Mouse (Mus musculus) intestine, embryonic 15.5 days (tissue): ENCODE results near the gene Tmem117. TPM values are rescaled to one million over a fixed set of nuclear protein-coding genes. Genes with fewer than 3 reads are reported as not detected.

Experiments used
- ATAC-seq: fragments of 200-750 bp; cut with Nextera tagmentation; 2 replicates; pipeline ENCODE4 v1.8.0; 2017; ENCODE audit warnings: moderate TSS enrichment, moderate library complexity
- H3K27ac ChIP-seq: fragments of 300-500 bp; sonication (generic); 2 replicates; pipeline ENCODE4 v1.5.1; 2015; ENCODE audit warnings: mild to moderate bottlenecking, inconsistent platforms
- H3K27me3 ChIP-seq: fragments of 300-500 bp; sonication (generic); replicated peaks from 2 replicates; pipeline ENCODE4 v1.6.1; 2015; ENCODE audit warnings: inconsistent platforms
- H3K36me3 ChIP-seq: fragments of 300-500 bp; sonication (generic); 2 replicates; pipeline ENCODE4 v1.6.1; 2015; ENCODE audit warnings: inconsistent platforms
- H3K4me1 ChIP-seq: fragments of 300-500 bp; sonication (generic); replicated peaks from 2 replicates; pipeline ENCODE4 v1.6.1; 2015; ENCODE audit warnings: inconsistent platforms
- H3K4me2 ChIP-seq: fragments of 300-500 bp; sonication (generic); replicated peaks from 2 replicates; pipeline ENCODE4 v1.6.1; 2015; ENCODE audit warnings: mild to moderate bottlenecking, inconsistent platforms
- H3K4me3 ChIP-seq: fragments of 300-500 bp; sonication (generic); replicated peaks from 2 replicates; pipeline ENCODE4 v1.5.1; 2015; ENCODE audit warnings: inconsistent platforms
- H3K9ac ChIP-seq: fragments of 300-500 bp; sonication (generic); 2 replicates; pipeline ENCODE4 v1.6.1; 2015; ENCODE audit warnings: inconsistent platforms
- H3K9me3 ChIP-seq: fragments of 300-500 bp; sonication (generic); 2 replicates; pipeline ENCODE4 v1.6.1; 2016; ENCODE audit warnings: inconsistent platforms
- WGBS: fragments of 180-500 bp; shearing (Covaris S2); methylation state at CpG from one replicate; pipeline ENCODE4 v1.1.7; 2015; 5-methylcytosine and 5-hydroxymethylcytosine counted together
- polyA plus RNA-seq: library from polyadenylated mRNA; unstranded; fragments of >200 nt; fragmentation: Nextera tagmentation; extraction: Ambion mirVana; gene quantifications from 2 replicates; pipeline ENCODE4 v1.2.1, GENCODE M21; 2015

Tmem117 gene
- polyA plus RNA-seq, 1 experiment from 2014 or later, result 2.5 TPM

DNA sequence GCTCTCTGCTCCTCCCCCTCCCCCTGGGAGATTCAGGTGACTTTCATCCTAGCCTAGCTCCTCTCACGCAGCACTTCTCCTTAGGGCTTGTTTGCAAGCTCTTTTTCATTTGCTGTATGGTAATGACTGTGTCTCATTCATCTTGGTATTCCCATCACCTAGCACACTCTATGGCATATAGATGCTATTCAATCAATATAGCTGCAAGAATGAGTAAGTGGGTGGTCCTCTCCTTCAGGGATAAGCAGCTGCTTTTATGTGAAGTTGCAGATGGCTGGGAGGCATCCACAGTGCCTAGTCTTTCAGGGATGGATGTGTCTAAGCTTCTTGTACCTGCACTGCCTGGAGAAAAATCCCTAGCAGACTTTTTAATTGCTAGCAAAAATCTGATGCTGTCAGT is 235.1 kb downstream of the Tmem117 start:
- H3K4me2 ChIP-seq, result no peak overlapping the region
- no peaks in the 10 kb centered on the region for H3K27me3 ChIP-seq
- H3K9ac ChIP-seq, result no peak overlapping the region
- no peaks in the 10 kb centered on the region for H3K4me1 ChIP-seq
- WGBS, result 42% methylated on average over 1 of the region's 1 CpGs
- no peaks in the 10 kb centered on the region for H3K36me3 ChIP-seq
- H3K4me3 ChIP-seq, result no peak overlapping the region
- no peaks in the 10 kb centered on the region for H3K9me3 ChIP-seq
- no peak overlapping the region for H3K27ac ChIP-seq
- no peak for ATAC-seq

DNA sequence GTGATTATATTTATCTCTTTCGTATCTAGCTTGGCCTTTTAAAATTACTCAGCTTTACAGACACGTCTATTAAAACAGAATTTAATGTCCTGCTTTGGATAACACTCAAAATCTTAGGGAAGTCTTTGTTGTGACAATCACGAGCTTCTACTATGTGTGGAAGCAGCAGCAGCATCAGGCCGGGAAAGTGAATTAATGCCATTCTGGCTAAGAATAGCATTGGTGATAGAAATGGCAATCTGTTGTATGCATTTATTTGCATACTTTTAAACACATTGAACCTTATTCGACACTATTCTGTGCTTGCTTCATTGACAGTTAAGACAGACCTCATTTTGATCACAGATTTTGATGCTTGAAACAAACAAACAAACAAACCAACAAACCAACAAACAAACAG is 239.3 kb downstream of the Tmem117 start:
- H3K9ac ChIP-seq, result no peak overlapping the region
- no peaks in the 10 kb centered on the region for H3K4me1 ChIP-seq
- H3K27me3 ChIP-seq, result no peaks in the 10 kb centered on the region
- no peak overlapping the region for H3K4me2 ChIP-seq
- 82% methylated on average over 5 of the region's 5 CpGs for WGBS
- no peak overlapping the region for H3K27ac ChIP-seq
- no peaks in the 10 kb centered on the region for H3K9me3 ChIP-seq
- no peak for ATAC-seq
- H3K36me3 ChIP-seq, result no peaks in the 10 kb centered on the region
- H3K4me3 ChIP-seq, result no peak overlapping the region

DNA sequence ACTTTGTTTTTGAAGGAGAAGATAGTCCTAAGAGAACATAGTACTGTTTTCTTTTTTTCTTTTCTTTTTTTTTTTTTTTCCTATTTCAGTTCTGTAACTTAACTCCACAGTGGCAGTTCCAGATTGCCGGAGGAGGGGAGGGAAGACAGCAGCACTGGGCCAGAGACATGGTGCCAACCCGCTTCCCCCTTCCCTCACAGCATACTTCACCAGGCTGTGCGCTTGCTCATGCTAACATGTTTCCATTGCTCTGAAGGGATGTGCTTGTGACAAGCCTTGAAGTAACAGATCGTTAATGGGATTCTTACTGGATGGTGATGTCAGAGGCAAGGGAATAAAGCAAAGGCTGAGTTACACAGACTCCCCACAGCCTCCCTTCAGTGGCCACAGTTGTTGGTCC is 256.0 kb downstream of the Tmem117 start:
- H3K4me2 ChIP-seq, result no peak overlapping the region
- no peaks in the 10 kb centered on the region for H3K36me3 ChIP-seq
- H3K27me3 ChIP-seq, result no peaks in the 10 kb centered on the region
- H3K9ac ChIP-seq, result no peak overlapping the region
- 76% methylated on average over 4 of the region's 4 CpGs for WGBS
- no peak overlapping the region for H3K4me3 ChIP-seq
- H3K4me1 ChIP-seq, result no peaks in the 10 kb centered on the region
- no peaks in the 10 kb centered on the region for H3K9me3 ChIP-seq
- no peak overlapping the region for H3K27ac ChIP-seq
- ATAC-seq, result no peak

DNA sequence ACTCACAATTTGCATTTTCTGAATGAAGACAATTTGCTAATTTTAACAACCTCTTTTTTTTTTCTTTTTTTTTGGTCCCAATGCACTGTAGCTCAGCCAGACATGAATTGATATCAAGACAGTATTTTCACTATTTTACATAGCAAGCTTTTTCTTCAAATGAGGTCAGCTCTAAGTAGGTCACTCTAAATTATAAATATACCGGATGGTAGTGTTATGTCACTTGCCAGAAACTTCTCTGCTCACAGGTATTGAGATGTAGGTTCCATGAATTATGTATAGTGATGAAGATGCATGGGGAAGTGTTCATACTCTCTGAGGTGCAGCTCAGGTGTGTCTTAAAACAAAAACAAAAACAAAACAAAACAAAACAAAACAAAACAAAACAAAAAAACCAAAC is 264.2 kb downstream of the Tmem117 start:
- WGBS, result 69% methylated on average over 1 of the region's 1 CpGs
- Histone ChIP-seq H3K4me3 (no peak overlapping the region), H3K27me3 (no peaks in the 10 kb centered on the region), H3K4me1 (no peaks in the 10 kb centered on the region), H3K4me2 (no peak overlapping the region), H3K27ac (no peak overlapping the region), H3K9ac (no peak overlapping the region), H3K9me3 (no peaks in the 10 kb centered on the region), H3K36me3 (no peaks in the 10 kb centered on the region)
- no peak for ATAC-seq

DNA sequence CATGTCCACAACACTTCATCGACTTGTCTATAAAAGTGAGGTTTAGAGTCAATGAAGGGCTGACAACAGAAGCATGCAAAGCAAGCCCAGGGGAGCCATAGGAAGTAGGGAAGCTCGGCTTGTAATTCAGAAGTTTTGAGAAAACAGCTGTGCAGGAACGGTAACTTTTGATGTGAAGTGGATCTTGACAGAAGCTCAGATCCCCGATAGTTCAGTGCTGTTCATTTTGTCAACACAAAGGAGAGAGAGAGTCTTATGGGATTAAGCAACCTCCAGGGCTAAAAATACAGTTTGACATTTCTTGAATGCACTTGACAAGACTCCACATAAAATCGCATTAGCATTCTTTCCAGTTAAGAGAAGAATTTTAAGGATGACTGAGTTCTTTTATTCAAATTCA is 265.1 kb downstream of the Tmem117 start:
- no peaks in the 10 kb centered on the region for H3K9me3 ChIP-seq
- no peaks in the 10 kb centered on the region for H3K36me3 ChIP-seq
- H3K27ac ChIP-seq, result no peak overlapping the region
- H3K4me2 ChIP-seq, result no peak overlapping the region
- WGBS, result 58% methylated on average over 5 of the region's 5 CpGs
- no peak overlapping the region for H3K9ac ChIP-seq
- H3K27me3 ChIP-seq, result no peaks in the 10 kb centered on the region
- no peak overlapping the region for H3K4me3 ChIP-seq
- no peak for ATAC-seq
- no peaks in the 10 kb centered on the region for H3K4me1 ChIP-seq

DNA sequence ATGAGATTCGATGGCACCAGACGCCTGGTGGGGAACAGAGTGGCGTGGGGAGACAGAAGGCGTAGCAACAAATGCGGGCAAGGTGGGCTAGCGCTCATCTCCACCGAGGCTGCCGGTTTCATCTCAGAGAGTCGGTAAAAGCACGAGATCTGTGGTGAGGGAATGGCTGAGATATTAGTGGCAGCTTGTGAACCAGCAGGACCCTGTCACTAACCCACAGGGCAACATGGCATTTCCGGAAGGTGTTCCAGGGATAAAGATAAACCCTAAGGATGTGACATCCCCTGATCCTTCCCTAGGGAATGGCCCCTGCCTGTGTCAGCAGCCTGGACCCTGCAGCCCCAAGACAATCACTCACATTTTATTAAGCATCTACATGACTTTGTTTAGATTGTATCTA is 266.6 kb downstream of the Tmem117 start:
- Histone ChIP-seq H3K4me3 (no peak overlapping the region), H3K27me3 (no peaks in the 10 kb centered on the region), H3K36me3 (no peaks in the 10 kb centered on the region), H3K4me1 (no peaks in the 10 kb centered on the region), H3K9me3 (no peaks in the 10 kb centered on the region), H3K4me2 (no peak overlapping the region), H3K27ac (no peak overlapping the region), H3K9ac (no peak overlapping the region)
- WGBS, result 90% methylated on average over 11 of the region's 11 CpGs
- ATAC-seq, result no peak

DNA sequence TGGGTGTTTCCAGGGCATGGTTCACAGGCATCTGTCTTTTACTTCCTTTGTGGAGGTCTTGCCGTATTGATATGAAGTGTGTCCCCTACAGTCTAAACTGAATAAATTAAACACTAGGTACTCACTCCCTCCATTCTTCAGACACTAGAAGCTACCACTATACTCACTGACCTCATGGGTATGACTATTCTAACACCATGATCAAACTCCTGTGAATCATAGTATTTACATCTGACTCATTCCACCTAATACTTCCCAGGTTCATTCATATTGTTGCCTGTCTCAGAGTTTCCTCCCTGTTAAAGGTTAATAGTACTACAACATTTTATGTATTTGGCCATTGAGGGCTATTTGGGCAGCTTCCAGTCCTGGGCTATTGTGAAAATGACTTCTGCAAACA is 274.2 kb downstream of the Tmem117 start:
- ATAC-seq, result no peak
- no peaks in the 10 kb centered on the region for H3K4me1 ChIP-seq
- H3K4me2 ChIP-seq, result no peak overlapping the region
- no peaks in the 10 kb centered on the region for H3K27me3 ChIP-seq
- no peaks in the 10 kb centered on the region for H3K9me3 ChIP-seq
- H3K27ac ChIP-seq, result no peak overlapping the region
- WGBS, result 90% methylated on average over 1 of the region's 1 CpGs
- H3K9ac ChIP-seq, result no peak overlapping the region
- no peaks in the 10 kb centered on the region for H3K36me3 ChIP-seq
- no peak overlapping the region for H3K4me3 ChIP-seq

DNA sequence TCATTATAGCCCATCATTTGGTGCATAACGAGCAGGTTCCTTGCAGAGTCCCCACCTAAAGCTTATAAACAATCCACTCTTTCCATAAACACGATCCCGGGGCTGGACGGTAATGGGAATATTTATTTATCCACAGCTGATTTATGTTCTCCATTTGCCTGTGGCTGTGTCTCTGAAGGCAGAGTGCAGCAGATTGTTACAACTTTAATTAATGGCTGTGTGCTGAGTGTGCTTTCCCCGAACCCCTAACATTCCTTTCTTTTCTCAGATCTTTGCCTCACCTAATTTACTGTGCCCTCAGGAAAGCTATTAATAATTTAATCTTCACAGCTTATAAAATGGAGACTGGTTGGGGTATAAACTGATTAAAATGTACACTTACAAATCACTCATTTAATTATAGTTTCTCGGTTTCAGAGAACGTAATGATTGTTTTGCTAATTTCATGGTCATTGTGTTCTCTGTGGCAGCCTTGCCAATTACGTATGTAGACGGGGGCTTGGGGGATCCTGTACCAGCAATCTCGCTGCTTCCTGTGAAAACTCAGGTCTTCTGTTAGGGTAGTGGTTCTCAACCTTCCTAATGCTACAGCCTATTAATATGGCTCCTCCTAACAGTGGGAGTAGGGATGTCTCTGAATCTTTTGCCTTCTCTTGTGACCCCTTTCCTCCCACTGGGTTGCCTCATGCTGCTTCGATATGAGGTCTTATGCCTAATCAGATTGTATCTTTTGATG is 275.8 kb downstream of the Tmem117 start:
- 43% methylated on average over 11 of the region's 11 CpGs for WGBS
- no peak overlapping the region for H3K27ac ChIP-seq
- H3K36me3 ChIP-seq, result no peaks in the 10 kb centered on the region
- H3K4me3 ChIP-seq, result no peak overlapping the region
- H3K4me1 ChIP-seq, result no peaks in the 10 kb centered on the region
- H3K4me2 ChIP-seq, result no peak overlapping the region
- no peaks in the 10 kb centered on the region for H3K9me3 ChIP-seq
- no peak overlapping the region for H3K9ac ChIP-seq
- no peaks in the 10 kb centered on the region for H3K27me3 ChIP-seq
- no peak for ATAC-seq

DNA sequence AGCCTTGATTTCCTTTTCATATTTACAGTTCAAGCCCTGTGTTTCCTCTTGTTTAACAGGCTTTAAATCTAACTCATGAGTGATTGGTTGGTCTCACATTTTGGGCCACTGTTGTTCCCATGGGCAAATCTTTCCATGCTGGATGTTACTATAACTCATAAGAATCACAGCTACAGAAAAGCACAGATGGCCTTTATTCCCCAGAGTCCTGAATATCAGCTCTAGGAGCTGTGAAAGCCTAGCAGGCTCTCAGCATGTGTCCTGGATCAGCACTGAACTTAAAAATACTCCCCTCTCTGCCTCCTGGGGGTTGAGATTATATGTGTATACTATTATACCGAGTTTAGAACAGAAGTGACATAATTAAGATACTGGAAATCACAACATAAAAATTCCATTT is 292.6 kb downstream of the Tmem117 start:
- Histone ChIP-seq H3K27me3 (no peaks in the 10 kb centered on the region), H3K36me3 (no peaks in the 10 kb centered on the region), H3K9ac (no peak overlapping the region), H3K4me2 (no peak overlapping the region), H3K9me3 (no peaks in the 10 kb centered on the region), H3K4me3 (no peak overlapping the region), H3K27ac (no peak overlapping the region), H3K4me1 (no peaks in the 10 kb centered on the region)
- WGBS, result 56% methylated on average over 1 of the region's 1 CpGs
- no peak for ATAC-seq

DNA sequence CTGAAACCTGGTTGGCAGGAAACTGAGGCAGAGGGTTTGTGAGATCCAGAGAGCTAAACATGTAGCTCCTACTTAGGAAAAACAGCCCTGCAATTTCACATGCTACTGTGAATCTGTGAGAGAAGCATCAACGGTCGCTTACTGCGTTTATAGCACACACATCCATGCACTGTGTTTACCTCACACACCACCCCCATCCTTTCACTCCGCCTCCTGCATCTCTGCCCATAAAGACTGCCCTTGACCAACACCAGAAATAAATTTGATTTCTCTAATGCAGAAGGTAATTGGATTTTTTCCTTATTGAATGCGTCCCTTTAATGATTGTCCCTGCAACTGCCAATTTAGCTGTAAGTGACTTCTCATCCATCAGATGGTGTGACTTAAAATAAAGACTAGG is 299.0 kb downstream of the Tmem117 start:
- WGBS, result 78% methylated on average over 5 of the region's 5 CpGs
- ATAC-seq, result no peak
- no peaks in the 10 kb centered on the region for H3K36me3 ChIP-seq

DNA sequence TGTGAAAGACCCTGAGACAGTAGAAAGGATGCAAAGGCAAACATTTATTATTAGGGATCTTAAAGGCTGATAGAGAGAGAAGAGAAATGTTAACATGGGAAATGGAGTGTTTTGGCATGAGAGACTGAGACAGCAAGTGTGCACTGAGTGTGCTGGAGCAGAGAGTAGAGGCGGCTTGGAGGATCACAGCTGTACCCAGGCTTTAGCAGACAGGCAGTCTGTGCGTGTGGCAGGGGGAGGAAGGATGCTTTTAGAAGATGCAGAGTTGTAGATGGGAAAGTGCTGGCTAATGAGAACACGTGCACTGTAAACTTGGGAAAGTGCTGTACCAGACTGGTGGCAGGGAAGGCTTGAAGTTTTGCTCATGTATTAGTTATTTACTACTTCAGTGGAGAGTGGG is 301.7 kb downstream of the Tmem117 start:
- Histone ChIP-seq H3K36me3 (no peaks in the 10 kb centered on the region), H3K4me1 (no peaks in the 10 kb centered on the region), H3K9me3 (no peaks in the 10 kb centered on the region), H3K4me2 (no peak overlapping the region), H3K27ac (no peak overlapping the region), H3K9ac (no peak overlapping the region), H3K27me3 (no peaks in the 10 kb centered on the region), H3K4me3 (no peak overlapping the region)
- 40% methylated on average over 3 of the region's 3 CpGs for WGBS
- ATAC-seq, result no peak

More for the DNA sequence above, 299.0 kb downstream of the Tmem117 start:
- Histone ChIP-seq H3K27me3 (no peaks in the 10 kb centered on the region), H3K4me2 (no peak overlapping the region), H3K9me3 (no peaks in the 10 kb centered on the region), H3K9ac (no peak overlapping the region), H3K4me1 (no peaks in the 10 kb centered on the region), H3K4me3 (no peak overlapping the region), H3K27ac (no peak overlapping the region)

DNA sequence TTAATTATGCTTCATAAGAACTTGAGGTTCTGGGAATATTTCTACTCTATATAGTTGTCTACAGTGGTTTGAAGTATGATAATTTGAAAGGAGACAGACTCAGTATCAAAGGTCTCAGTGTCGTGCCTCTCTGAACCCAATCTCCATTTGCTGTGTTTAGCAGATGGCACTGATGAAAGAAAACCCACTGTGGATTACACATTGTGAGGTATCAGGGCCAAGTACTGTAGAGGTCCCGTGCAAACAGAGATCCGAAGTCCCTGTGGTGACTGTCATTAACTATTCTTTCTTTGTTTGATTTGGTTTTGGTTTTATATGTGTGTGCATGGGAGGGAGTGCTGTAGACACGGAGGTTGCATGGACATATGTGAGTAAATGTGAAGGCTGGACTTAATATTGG is 304.0 kb downstream of the Tmem117 start:
- no peak overlapping the region for H3K4me2 ChIP-seq
- 81% methylated on average over 4 of the region's 4 CpGs for WGBS
- no peak overlapping the region for H3K27ac ChIP-seq
- H3K9me3 ChIP-seq, result no peaks in the 10 kb centered on the region
- H3K9ac ChIP-seq, result no peak overlapping the region
- H3K4me3 ChIP-seq, result no peak overlapping the region
- no peaks in the 10 kb centered on the region for H3K36me3 ChIP-seq
- no peak for ATAC-seq
- H3K27me3 ChIP-seq, result no peaks in the 10 kb centered on the region
- H3K4me1 ChIP-seq, result no peaks in the 10 kb centered on the region

DNA sequence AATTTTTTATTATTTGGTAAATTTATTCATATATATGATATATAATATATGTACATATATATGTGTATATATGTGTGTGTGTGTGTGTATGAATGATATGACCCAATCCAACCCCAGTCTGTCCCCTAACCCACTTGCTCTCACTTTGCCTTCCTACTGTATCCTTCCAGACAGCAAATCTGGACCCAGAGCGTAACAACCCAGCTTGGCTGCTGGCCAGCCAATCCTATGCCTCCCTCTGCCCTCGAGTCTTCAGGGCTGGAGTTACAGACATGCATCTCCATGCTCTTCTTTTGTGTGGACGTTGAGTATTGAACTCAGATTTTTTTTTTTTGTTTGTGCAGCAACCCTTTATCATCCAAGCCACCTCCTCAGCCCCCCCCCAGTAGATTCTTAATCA is 304.4 kb downstream of the Tmem117 start:
- Histone ChIP-seq H3K27ac (no peak overlapping the region), H3K4me1 (no peaks in the 10 kb centered on the region), H3K9me3 (no peaks in the 10 kb centered on the region), H3K36me3 (no peaks in the 10 kb centered on the region), H3K9ac (no peak overlapping the region), H3K4me2 (no peak overlapping the region), H3K4me3 (no peak overlapping the region), H3K27me3 (no peaks in the 10 kb centered on the region)
- ATAC-seq, result no peak
- WGBS, result 48% methylated on average over 3 of the region's 3 CpGs
